Mouse (Mus musculus) adrenal gland, adult 8-10 months (tissue): ENCODE measurements around the gene Dnajc4. TPM values are rescaled to one million over a fixed set of nuclear protein-coding genes. Genes with fewer than 3 reads are reported as not detected.
"Not testable (repeated sequence)": the region's sequence is repeated elsewhere in the genome, so short reads cannot be mapped to it uniquely, and the experiment has no call there.

Experiments used
- DNase-seq: peaks from one replicate; pipeline ENCODE4 v3.0.0; 2022
- total RNA-seq, 4 experiments: library from RNA; stranded (reverse); gene quantifications; 2 replicates each; pipeline ENCODE4 v1.2.4; 2022

Gene Dnajc4
- total RNA-seq, 4 experiments from 2014 or later: 38.4 to 55.9 (median 43.3) TPM

DNA sequence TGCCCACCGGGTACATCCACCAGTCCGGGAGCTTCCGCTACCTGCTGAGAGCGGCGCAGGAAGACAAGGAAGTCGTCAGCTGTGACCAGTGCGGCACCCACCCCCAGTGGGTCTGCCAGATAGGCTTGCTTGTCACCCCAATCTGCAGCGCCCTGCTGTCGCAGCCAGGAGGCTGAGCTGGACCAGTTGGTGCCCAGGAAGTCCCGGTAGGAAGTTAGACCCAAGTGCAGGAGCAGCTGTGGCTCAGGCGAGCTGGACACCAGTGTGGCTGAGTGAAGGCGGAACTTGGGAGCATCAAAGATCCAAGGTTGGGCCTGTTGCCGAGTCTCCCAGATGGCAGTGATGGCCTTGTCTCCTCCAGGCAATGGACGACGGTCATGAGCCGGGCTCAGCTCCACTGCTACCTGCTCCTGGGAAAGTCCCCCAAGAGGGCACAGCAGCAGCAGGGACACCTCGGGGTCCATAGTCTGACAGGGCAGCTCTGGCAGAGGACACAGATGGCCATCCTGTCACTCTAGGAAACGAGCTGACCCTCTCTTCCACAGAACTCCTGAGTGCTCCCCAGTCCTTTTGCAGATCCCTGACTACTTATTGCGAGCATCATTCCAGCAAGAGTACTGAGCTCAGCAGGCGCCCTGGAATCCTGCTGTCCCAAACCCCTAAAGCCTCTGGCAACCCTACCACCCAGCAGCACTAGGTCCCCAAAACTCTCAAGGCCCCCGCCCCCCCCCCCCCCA is 3.1 kb upstream of the Dnajc4 start:
- peak; percentile 44 for DNase-seq

DNA sequence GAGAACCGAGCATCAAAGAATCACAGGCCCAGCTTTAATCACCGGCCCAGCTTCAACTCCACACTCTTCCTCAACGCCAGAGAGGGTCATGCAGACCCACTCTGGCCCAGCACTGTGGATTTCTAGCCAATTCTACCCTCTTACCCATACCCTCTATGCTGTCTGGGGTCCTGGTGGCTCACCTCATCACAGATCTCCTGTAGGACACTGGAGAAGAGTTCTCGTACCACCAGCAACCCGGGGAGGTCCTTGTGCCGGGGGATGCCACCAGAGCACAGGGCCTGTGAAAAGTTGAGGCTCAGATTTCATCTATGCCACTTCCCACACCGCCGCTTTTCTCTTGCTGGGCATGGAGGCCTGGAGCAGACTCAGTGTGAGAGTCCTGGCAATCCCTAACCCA is 2.1 kb upstream of the Dnajc4 start:
- peak; percentile 0 for DNase-seq

DNA sequence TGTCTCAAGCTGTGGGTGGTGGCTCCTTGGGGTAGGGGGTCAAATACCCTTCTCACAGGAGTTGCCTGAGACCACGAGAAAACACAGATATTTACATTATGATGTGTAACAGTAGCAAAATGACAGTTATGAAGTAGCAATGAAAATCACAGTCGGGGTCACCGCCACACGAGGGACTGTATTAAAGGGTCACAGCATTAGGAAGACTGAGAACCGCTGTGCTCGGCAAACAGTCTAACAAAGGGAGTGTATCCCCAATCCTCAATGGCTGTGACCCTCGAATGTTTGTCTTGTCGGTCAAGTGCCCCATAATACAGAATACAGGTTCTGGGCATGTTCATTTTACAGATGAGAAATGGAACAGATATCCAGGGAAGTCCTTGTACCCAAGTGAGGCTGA is 1.6 kb upstream of the Dnajc4 start:
- DNase-seq: no peak

GRCm38 (mm10) chr19:6993011-6993770 is 819 bp upstream of the Dnajc4 start:
- no peak for DNase-seq

DNA sequence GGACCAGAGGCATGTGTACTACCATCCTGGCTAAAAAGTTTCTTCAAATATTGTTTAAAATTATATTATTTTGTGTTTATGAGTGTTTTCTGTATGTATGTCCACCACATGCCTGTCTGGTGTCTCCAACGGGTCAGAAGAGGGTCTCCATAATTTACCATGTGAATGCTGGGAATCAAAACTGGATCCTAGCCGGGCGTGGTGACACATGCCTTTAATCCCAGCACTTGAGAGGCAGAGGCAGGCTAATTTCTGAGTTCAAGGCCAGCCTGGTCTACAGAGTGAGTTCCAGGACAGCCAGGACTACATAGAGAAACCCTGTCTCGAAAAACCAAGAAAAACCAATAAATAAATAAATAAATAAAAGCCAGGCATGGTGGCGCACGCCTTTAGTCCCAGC is 1.2 kb downstream of the Dnajc4 start:
- not testable (repeated sequence) for DNase-seq

DNA sequence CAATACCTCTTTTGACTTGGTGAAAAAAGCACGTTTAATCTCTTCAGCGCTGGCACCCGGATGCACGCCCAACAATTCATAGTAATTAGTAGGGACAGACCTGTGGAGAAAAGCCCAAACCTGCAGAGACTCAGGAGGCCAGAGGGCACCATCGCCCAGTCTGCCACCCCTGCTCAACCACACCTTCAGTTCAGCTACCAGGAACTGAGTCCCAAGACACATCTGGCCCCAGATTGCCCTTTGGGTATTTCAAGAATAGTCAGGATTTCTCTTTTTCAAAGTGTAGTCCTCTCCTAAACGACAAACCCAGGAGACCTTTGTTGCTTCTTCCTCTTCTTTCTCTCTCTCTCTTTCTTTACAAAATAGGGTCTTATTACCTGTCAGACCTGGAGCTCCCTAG is 1.7 kb downstream of the Dnajc4 start:
- no peak for DNase-seq

GRCm38 (mm10) chr19:6989251-6989650 is 3.1 kb downstream of the Dnajc4 start:
- DNase-seq: peak; percentile 18

DNA sequence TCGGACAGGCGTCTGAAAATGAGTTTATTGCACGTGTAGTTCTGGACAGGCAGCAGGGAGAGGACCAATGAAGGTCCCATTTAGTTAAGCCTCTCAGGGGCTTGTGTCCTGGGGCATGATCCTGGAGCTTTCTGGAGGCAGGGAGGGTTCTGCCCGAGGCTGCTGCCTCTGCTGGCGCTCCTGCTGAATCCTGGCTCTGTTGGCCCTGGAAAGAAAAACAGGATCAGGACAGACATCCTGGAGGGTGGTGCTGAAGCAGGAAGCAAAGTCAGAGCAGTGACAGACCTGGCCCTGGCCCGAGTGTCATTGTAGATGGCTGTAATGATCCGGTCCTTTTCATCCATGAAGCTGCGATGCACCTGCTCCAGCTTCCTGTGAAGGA is 4.5 kb downstream of the Dnajc4 start:
- DNase-seq: no peak

DNA sequence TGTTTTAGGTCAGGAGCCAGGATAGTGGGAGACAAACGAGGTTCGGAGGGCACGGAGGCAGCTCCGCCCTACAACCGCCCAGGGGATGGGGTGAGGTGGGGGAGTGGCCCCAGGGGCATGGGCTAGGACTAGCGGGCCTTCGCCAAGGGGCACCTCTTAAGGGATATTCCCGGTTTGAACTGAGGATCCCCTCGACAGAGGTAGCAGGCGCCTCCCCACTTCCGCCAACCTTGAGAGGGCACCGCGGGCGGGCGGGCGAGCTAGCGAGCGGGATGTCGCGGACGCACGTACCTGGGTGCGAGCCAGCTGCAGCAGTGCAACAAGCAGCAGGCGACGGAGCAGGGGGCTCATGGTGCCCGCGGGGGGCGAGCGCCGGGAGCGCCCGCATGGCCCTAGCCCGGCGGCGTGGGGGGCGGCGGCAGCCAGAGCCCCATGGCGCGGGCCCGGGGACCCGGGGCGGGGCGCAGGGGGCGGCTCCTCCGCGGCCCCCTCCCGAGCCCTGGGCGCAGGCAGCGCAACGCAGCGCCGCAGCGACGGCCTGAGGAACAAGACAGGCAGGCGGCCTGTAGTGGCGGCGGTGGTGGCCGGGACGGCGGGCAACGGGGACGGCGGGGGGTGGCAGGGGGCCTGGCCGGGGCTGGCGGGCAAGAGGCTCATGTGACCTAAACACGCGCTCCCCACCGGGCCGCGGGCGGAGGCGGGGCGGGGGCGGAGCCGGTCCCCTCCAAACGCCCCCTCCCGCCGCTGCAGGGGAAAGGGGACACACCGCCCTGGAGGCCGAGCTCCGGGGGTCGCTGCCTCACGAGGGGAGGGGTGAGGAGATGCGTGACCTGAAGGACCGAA is 5.1 kb downstream of the Dnajc4 start, which contains the start of gene Vegfb:
Gene Vegfb (minus strand): TSS at position 591 of the 843 bp plus-strand sequence.
- peak; percentile 65 for DNase-seq

- no peak for DNase-seq
Observed at GRCm38 (mm10) chr19:6985951-6986708, 6.2 kb downstream of the Dnajc4 start.

DNA sequence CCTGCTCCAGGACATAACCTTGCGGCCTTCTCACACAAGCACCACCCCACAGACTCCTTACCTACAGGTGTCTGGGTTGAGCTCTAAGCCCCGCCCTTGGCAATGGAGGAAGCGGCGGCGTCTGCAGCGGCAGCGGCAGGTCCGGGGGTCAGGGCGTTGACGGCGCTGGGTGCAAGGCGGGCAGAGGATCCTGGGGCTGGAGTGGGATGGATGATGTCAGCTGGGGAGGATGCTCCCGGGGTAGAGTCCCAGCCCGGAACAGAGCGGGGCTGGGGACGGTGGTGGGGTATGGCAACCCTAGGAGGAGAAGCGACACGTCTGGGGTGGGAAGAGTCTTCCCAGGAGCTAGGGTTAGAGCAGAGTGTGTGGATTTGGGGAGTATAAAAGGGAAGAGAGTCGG is 7.1 kb downstream of the Dnajc4 start:
- DNase-seq: no peak

DNA sequence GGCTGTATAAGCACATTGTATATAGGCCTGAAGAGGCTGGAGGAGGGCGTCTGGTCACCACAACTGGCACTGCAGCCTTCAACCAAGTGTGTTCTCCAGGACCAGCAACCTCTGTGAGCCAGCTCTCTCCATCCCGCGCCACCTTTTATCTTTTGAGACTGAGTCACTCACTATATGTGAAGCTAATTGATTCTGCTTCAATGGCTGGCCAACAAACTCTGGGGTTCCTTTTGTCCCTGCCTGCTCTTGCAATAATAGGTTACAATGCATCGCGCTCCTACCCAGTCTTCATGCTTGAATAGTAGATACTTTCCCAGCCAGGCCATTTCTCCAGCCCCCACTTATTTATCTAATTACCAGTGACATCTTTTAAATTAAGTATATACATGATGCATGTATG is 8.8 kb downstream of the Dnajc4 start:
- DNase-seq: no peak

- DNase-seq: no peak
Observed at GRCm38 (mm10) chr19:6981465-6981864, 10.9 kb downstream of the Dnajc4 start.

GRCm38 (mm10) chr19:6980381-6981093 is 11.8 kb downstream of the Dnajc4 start, which contains the start of gene Fkbp2:
Gene Fkbp2, minus strand, starts transcription at chr19:6980501.
- peak; percentile 99 for DNase-seq

- DNase-seq: peak; percentile 99
Observed at GRCm38 (mm10) chr19:6979486-6980380, 12.6 kb downstream of the Dnajc4 start.

DNA sequence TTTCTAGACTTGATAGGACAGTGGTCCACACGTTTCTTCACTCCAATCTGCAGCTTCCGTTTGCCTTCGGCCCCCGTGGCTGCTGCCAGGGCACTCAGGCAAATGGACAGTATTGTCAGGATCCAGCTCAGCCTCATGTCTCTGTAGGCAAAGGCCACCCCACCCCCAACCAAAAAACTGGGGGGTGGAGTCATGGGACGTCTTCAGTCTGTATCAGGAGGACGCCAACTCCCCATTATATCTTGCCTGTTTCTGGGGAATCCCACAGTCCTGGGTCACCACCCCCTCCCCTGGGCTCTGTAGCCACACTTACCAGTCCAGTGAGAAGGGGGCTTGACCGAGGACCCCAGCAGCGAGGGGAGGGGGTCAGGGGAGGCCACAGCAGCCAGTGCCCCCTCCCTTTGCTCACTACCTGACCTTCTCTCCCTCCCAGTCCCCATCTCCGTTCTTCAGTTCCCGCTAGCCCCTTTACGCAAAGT is 13.3 kb downstream of the Dnajc4 start:
- DNase-seq: peak; percentile 67

GRCm38 (mm10) chr19:6978639-6978974 is 13.8 kb downstream of the Dnajc4 start:
- no peak for DNase-seq

- DNase-seq: no peak
Observed at GRCm38 (mm10) chr19:6977759-6978638, 14.4 kb downstream of the Dnajc4 start.
